Mouse (Mus musculus) ES-E14 (cell line): ENCODE results near the gene Eef1akmt2. TPM values are rescaled to one million over a fixed set of nuclear protein-coding genes. Genes with fewer than 3 reads are reported as not detected.

Source experiments
- DNase-seq: peaks from one replicate; pipeline ENCODE4 v3.0.0-alpha.2; 2013; ENCODE audit warnings: low read depth, low spot score
- H3K27ac ChIP-seq: 2 replicates; pipeline ENCODE4 v1.5.1; 2012; ENCODE audit warnings: low read depth, mild to moderate bottlenecking, low read length, moderate library complexity, mixed read lengths; ENCODE audit not compliant: poor library complexity, insufficient read depth, severe bottlenecking
- H3K36me3 ChIP-seq: 2 replicates; pipeline ENCODE4 v1.6.1; 2012; ENCODE audit warnings: mild to moderate bottlenecking, low read length, moderate library complexity, mixed read lengths; ENCODE audit not compliant: control insufficient read depth, poor library complexity, insufficient read depth, severe bottlenecking
- H3K4me1 ChIP-seq, 2 experiments: fragments of 150-350 bp in 1 of 2; sonication (generic) in 1 of 2; 2 replicates each; pipeline ENCODE4 v1.6.1; 2012; ENCODE audit warnings: low read length in 2 of 2, mild to moderate bottlenecking in 1 of 2, mixed read lengths in 1 of 2; ENCODE audit not compliant: control insufficient read depth in 2 of 2, insufficient read depth in 2 of 2, poor library complexity in 1 of 2
- H3K4me3 ChIP-seq, 2 experiments: fragments of 150-350 bp in 1 of 2; sonication (generic) in 1 of 2; 2 replicates each; pipeline ENCODE4 v1.5.1; 2012; ENCODE audit warnings: low read length in 2 of 2, low read depth in 1 of 2, mild to moderate bottlenecking in 1 of 2, mixed read lengths in 1 of 2; ENCODE audit not compliant: insufficient read depth in 1 of 2, poor library complexity in 1 of 2, severe bottlenecking in 1 of 2
- H3K9ac ChIP-seq: 2 replicates; pipeline ENCODE4 v1.6.1; 2012; ENCODE audit warnings: low read depth, mild to moderate bottlenecking, low read length, mixed read lengths; ENCODE audit not compliant: poor library complexity, insufficient read depth, severe bottlenecking
- H3K9me3 ChIP-seq: fragments of 150-350 bp; sonication (generic); 2 replicates; pipeline ENCODE4 v1.6.1; 2012; ENCODE audit warnings: low read depth, mild to moderate bottlenecking, low read length; ENCODE audit not compliant: control insufficient read depth, insufficient read depth
- CHD2 ChIP-seq: IDR thresholded peaks from 2 replicates; pipeline ENCODE4 v1.6.1; 2014; ENCODE audit warnings: mild to moderate bottlenecking, low read depth, low read length, inconsistent platforms
- HCFC1 ChIP-seq: IDR thresholded peaks from 2 replicates; pipeline ENCODE4 v1.6.1; 2012; ENCODE audit warnings: low read length, inconsistent platforms, borderline replicate concordance; ENCODE audit not compliant: insufficient read depth
- MAFK ChIP-seq: IDR thresholded peaks from 2 replicates; pipeline ENCODE4 v1.6.1; 2014; ENCODE audit warnings: mild to moderate bottlenecking, low read depth, low read length, inconsistent platforms; ENCODE audit not compliant: insufficient read depth
- ZC3H11A ChIP-seq: IDR thresholded peaks from 2 replicates; pipeline ENCODE4 v1.6.1; 2012; ENCODE audit warnings: low read depth, mild to moderate bottlenecking, inconsistent platforms, low read length, borderline replicate concordance
- ZNF384 ChIP-seq: IDR thresholded peaks from 2 replicates; pipeline ENCODE4 v1.6.1; 2012; ENCODE audit warnings: low read depth, low read length, inconsistent platforms
- in situ Hi-C, 2 experiments: fragments of 600-800 bp; cut with MboI; formaldehyde crosslinking; loops; one replicate each; pipeline ENCODE4 v1.15.1; 2025; ENCODE audit warnings: low sequenced_read_pairs in 2 of 2, inconsistent platforms in 1 of 2; ENCODE audit not compliant: unreplicated experiment in 2 of 2
- total RNA-seq: library from RNA; depleted of rRNA; stranded (reverse); fragments of 300-350 nt; gene quantifications from 2 replicates; pipeline ENCODE4 v1.2.3, GENCODE M21; 2012

Gene Eef1akmt2
- total RNA-seq, 1 experiment = 17.9 TPM

GRCm38 (mm10) chr7:132786011-132786410 lies 66.5 kb downstream of the Eef1akmt2 start:
- Histone ChIP-seq H3K4me3 (no peak overlapping the region), H3K36me3 (no peaks in the 10 kb centered on the region; the same call in 1 of the 2 replicates), H3K27ac (no peak overlapping the region), H3K4me1 (peaks cover under 1 to 15% of the 10 kb centered on the region in 2 experiments; a peak in 3 of 4 replicates), H3K9ac (no peak overlapping the region), H3K9me3 (no peaks in the 10 kb centered on the region)
- TF ChIP-seq ZC3H11A = no peak
- no peak for TF ChIP-seq MAFK
- TF ChIP-seq ZNF384 = no peak
- TF ChIP-seq HCFC1 = no peak
- no peak for TF ChIP-seq CHD2
- no peak for DNase-seq
- in situ Hi-C loops = no loop called here

GRCm38 (mm10) chr7:132784101-132784500 lies 68.4 kb downstream of the Eef1akmt2 start:
- no peak overlapping the region for H3K9ac ChIP-seq
- in situ Hi-C loops = no loop called here
- H3K9me3 ChIP-seq = no peaks in the 10 kb centered on the region
- no peak for TF ChIP-seq CHD2
- no peak for TF ChIP-seq ZNF384
- no peak for TF ChIP-seq MAFK
- no peak for TF ChIP-seq HCFC1
- TF ChIP-seq ZC3H11A = no peak
- peaks cover 0 to 19% of the 10 kb centered on the region in 2 experiments; a peak in 2 of 4 replicates for H3K4me1 ChIP-seq
- no peak overlapping the region for H3K27ac ChIP-seq
- no peaks in the 10 kb centered on the region for H3K36me3 ChIP-seq
- H3K4me3 ChIP-seq = no peak overlapping the region
- DNase-seq = no peak

GRCm38 (mm10) chr7:132781850-132782249 lies 70.6 kb downstream of the Eef1akmt2 start:
- TF ChIP-seq ZC3H11A (no peak), HCFC1 (no peak), CHD2 (no peak), MAFK (no peak), ZNF384 (no peak)
- H3K36me3 ChIP-seq = no peaks in the 10 kb centered on the region
- H3K9ac ChIP-seq = no peak overlapping the region
- in situ Hi-C loops = no loop called here
- H3K4me1 ChIP-seq = peaks cover 2 to 22% of the 10 kb centered on the region in 2 experiments; a peak in 3 of 4 replicates
- no peak overlapping the region for H3K4me3 ChIP-seq
- no peak for DNase-seq
- H3K9me3 ChIP-seq = no peaks in the 10 kb centered on the region
- no peak overlapping the region for H3K27ac ChIP-seq

GRCm38 (mm10) chr7:132781130-132781814 lies 71.2 kb downstream of the Eef1akmt2 start:
- in situ Hi-C loops = no loop called here
- H3K9me3 ChIP-seq = no peaks in the 10 kb centered on the region
- TF ChIP-seq HCFC1 (no peak), ZNF384 (no peak), CHD2 (no peak), ZC3H11A (no peak), MAFK (no peak)
- H3K27ac ChIP-seq = no peak overlapping the region
- no peak overlapping the region for H3K9ac ChIP-seq
- no peaks in the 10 kb centered on the region; the same call in 1 of the 2 replicates for H3K36me3 ChIP-seq
- peaks cover 2 to 25% of the 10 kb centered on the region in 2 experiments; a peak in 3 of 4 replicates for H3K4me1 ChIP-seq
- H3K4me3 ChIP-seq = no peak overlapping the region
- no peak for DNase-seq
